Mouse (Mus musculus) C2C12 (cell line): Measurements from ENCODE around the gene Dnajc3.

Experiments used
- CTCF ChIP-seq: IDR thresholded peaks from one replicate; pipeline ENCODE4 v1.5.1; 2011; ENCODE audit not compliant: control insufficient read depth, insufficient read depth, insufficient read length
- FOSL1 ChIP-seq: IDR thresholded peaks from one replicate; pipeline ENCODE4 v1.8.0; 2011; ENCODE audit warnings: mild to moderate bottlenecking, low read length; ENCODE audit not compliant: poor library complexity, insufficient read depth, severe bottlenecking
- USF1 ChIP-seq: IDR thresholded peaks from one replicate; pipeline ENCODE4 v1.6.1; 2011; ENCODE audit warnings: low read depth, mild to moderate bottlenecking, control low read depth, moderate library complexity

DNA sequence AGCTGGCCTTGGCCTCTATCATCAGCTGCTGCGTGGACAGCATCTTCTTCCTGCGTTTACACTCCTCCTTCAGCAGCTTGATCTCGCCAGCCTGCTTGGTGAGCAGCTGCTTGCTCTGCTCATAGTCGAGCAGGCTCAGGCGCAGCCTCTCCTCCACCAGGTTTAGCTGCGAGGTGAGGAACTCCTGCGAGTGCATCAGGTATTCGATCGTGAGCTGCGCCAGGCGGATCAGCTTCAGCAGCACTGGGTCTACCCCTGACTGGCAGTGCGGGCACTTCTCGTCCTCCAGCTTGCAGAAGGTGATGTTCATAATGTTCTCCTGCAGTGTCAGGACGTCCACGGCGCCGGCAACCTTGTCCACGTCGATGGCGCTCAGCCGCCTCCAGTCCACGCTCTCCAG, 15.5 kb upstream of the Dnajc3 start:
- TF ChIP-seq CTCF (no peak), FOSL1 (no peak), USF1 (no peak)
